Mouse (Mus musculus) mouse embryonic stem cell (cell line): ENCODE results near the gene Col17a1.

Experiments
- in situ Hi-C, 2 experiments: fragments of 300-500 bp; cut with MboI; formaldehyde crosslinking; loops; 1 replicate in 1 of 2; 3 replicates in 1 of 2; pipeline ENCODE4 v1.14.3; 2019 to 2020; ENCODE audit warnings: low sequenced_read_pairs in 2 of 2, low pct_unique_long_range_greater_than_20kb in 1 of 2, mixed read lengths in 1 of 2; ENCODE audit not compliant: unreplicated experiment in 1 of 2

Gene Col17a1

GRCm38 (mm10) chr19:47629068-47629467, 62.8 kb downstream of the Col17a1 start:
- in situ Hi-C loops = no loop called here

- in situ Hi-C loops = no loop called here
These were observed 64.4 kb downstream of the Col17a1 start for GRCm38 (mm10) chr19:47627450-47627849.

GRCm38 (mm10) chr19:47624940-47625711, 66.8 kb downstream of the Col17a1 start:
- in situ Hi-C loops = no loop called here

- in situ Hi-C loops = no loop called here
These were observed 70.4 kb downstream of the Col17a1 start for GRCm38 (mm10) chr19:47621478-47621877.

- in situ Hi-C loops = no loop called here
These were observed 78.5 kb downstream of the Col17a1 start for GRCm38 (mm10) chr19:47613442-47613841.

GRCm38 (mm10) chr19:47608513-47608912, 83.4 kb downstream of the Col17a1 start:
- in situ Hi-C loops = no loop called here
